Mouse (Mus musculus) forebrain, embryonic 10.5 days (tissue): ENCODE data around the gene Treh. TPM values are rescaled to one million over a fixed set of nuclear protein-coding genes. Genes with fewer than 3 reads are reported as not detected.
A peak's percentile ranks its signal among the peaks of the same experiment; 100 is the strongest.

Source experiments
- DNase-seq: peaks from one replicate; pipeline ENCODE4 v3.0.0-alpha.2; 2017; ENCODE audit warnings: low spot score; ENCODE audit errors: extremely low spot score
- H3K27ac ChIP-seq: fragments of 300-500 bp; sonication (generic); 2 replicates; pipeline ENCODE4 v1.5.1; 2016; ENCODE audit warnings: mild to moderate bottlenecking
- H3K27me3 ChIP-seq: fragments of 300-500 bp; sonication (generic); 2 replicates; pipeline ENCODE4 v1.6.1; 2016; ENCODE audit warnings: mild to moderate bottlenecking; ENCODE audit not compliant: poor library complexity, severe bottlenecking
- H3K36me3 ChIP-seq: fragments of 300-500 bp; sonication (generic); replicated peaks from 2 replicates; pipeline ENCODE4 v1.6.1; 2016; ENCODE audit warnings: mild to moderate bottlenecking, moderate library complexity
- H3K4me1 ChIP-seq: fragments of 300-500 bp; sonication (generic); 2 replicates; pipeline ENCODE4 v1.6.1; 2016
- H3K4me3 ChIP-seq: fragments of 300-500 bp; sonication (generic); 2 replicates; pipeline ENCODE4 v1.5.1; 2016; ENCODE audit warnings: mild to moderate bottlenecking, moderate library complexity
- H3K9me3 ChIP-seq: fragments of 300-500 bp; sonication (generic); 2 replicates; pipeline ENCODE4 v1.6.1; 2016; ENCODE audit warnings: mild to moderate bottlenecking, moderate library complexity
- WGBS: fragments of 180-500 bp; shearing (Covaris S2); methylation state at CpG from one replicate; pipeline ENCODE4 v1.1.7; 2016; 5-methylcytosine and 5-hydroxymethylcytosine counted together
- polyA plus RNA-seq: library from polyadenylated mRNA; unstranded; fragments of >200 nt; fragmentation: Nextera tagmentation; extraction: Ambion mirVana; gene quantifications from 2 replicates; pipeline ENCODE4 v1.2.1, GENCODE M21; 2016

The Treh gene
- polyA plus RNA-seq, 1 experiment from 2014 or later = not detected

DNA sequence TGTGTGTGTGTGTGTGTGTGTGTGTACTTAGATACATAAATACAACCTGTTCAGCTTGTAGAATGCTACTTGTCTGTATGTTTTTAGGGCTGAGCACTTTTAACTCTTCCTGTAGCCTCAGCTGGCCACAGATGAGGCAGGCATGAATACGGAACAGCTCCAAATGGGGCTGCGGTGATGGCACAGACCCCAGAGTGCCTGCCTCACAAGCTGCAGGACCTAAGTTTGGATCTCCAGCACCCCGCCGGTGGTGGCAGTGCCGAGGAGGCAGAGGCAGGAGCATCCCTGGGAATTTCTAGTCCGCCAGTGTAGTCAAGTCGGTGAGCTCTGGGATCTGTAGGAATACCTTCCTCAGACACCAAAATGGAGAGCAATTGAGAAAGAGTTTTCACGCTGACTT is 26.0 kb upstream of the Treh start:
- peak; percentile 6 for DNase-seq
- Histone ChIP-seq H3K4me1 (no peaks in the 10 kb centered on the region; the same call in 1 of the 2 replicates), H3K27ac (no peak overlapping the region), H3K9me3 (no peaks in the 10 kb centered on the region; the same call in 1 of the 2 replicates), H3K27me3 (no peaks in the 10 kb centered on the region), H3K36me3 (no peaks in the 10 kb centered on the region; the same call in 1 of the 2 replicates), H3K4me3 (no peak overlapping the region)
- 93% methylated on average over 8 of the region's 8 CpGs for whole genome bisulfite sequencing

DNA sequence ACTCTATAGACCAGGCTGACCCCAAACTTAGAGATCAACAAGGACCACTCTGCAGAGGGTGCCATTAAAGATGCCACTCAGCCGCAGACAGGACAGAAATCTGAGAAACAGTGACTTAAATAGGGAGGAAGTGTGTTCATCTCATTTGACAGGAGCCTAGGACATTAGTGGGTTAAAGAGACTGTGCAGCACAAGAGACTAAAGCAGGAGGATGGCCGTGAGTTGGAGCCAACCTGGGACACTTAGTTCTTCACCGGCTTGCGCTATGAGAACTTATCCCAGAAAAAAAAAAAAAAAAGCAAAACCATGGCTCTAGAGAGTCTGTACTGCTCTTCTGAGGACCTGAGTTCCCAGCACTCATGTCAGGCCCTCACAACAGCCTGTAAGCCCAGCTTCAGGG is 25.4 kb upstream of the Treh start:
- WGBS = 88% methylated on average over 4 of the region's 4 CpGs
- DNase-seq = peak; percentile 3
- no peak overlapping the region for H3K4me3 ChIP-seq
- H3K27ac ChIP-seq = no peak overlapping the region
- H3K4me1 ChIP-seq = no peaks in the 10 kb centered on the region; the same call in 1 of the 2 replicates
- no peaks in the 10 kb centered on the region for H3K36me3 ChIP-seq
- no peaks in the 10 kb centered on the region for H3K27me3 ChIP-seq
- no peaks in the 10 kb centered on the region for H3K9me3 ChIP-seq

DNA sequence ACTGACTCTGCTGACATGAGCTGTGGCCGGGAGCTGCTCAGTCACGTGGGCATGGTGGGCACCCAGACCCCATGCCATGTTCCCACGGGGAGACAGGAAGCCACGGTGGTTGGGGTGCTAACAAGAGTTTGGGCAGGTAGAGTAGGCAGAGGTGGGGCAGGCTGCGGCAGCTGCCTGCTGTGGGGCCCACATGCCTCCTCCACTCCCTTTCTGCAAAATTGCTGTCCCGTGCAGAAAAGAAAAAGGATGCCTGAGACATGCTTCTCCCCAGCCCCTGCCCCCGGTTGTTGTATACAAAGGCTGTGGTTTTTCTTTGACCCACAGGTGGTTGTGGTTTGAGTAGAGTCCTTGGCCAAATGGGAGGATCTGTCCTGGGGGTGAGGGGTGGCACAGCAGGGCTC is 24.2 kb upstream of the Treh start:
- Histone ChIP-seq H3K36me3 (no peaks in the 10 kb centered on the region), H3K4me3 (no peak overlapping the region), H3K27me3 (no peaks in the 10 kb centered on the region), H3K27ac (no peak overlapping the region), H3K4me1 (no peaks in the 10 kb centered on the region; the same call in 1 of the 2 replicates), H3K9me3 (no peaks in the 10 kb centered on the region)
- DNase-seq = peak; percentile 11
- 83% methylated on average over 7 of the region's 7 CpGs for WGBS

DNA sequence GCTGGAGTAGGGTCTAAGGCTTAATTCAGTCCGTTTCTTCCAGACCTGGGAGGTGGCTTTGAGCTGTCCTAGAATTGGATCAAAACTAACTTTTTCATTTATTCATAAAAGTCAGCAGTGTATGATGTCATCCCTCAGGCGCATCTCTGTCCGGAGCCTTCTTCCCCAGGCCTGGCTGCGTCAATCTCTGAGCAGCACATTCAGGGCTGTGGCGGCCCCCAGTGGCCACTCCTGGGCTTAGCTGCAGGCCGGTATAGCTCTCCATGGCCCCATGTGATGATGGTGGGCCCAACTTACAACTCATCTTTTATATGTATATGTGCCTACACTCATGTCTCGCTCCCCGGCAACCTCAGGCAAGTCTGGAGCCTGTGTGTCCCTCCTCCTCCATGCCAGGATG is 21.0 kb upstream of the Treh start:
- WGBS = 11% methylated on average over 8 of the region's 8 CpGs
- no peak overlapping the region for H3K27ac ChIP-seq
- peaks cover 6% of the 10 kb centered on the region for H3K4me1 ChIP-seq
- H3K36me3 ChIP-seq = no peaks in the 10 kb centered on the region
- H3K4me3 ChIP-seq = no peak overlapping the region
- no peaks in the 10 kb centered on the region for H3K9me3 ChIP-seq
- H3K27me3 ChIP-seq = no peaks in the 10 kb centered on the region
- peak; percentile 56 for DNase-seq

DNA sequence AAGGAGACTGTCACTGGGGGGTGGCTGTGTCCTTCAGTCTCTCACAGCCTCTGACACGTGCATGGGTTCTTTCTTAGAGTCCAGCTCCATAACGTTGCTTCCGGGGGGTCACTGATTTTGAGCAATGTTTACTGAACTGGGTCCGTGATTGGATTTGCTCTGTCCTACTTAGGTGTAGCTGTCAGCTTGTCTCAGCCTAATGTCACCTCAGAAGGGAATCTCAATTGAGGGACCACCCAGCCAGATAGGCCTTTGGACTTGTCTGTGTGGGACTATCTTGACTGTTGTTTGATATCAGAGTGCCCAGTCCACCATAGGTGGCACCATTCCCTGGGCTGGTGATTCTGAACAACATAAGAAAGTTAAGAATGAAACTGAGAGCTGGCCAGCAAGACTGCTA is 19.1 kb upstream of the Treh start:
- Histone ChIP-seq H3K9me3 (no peaks in the 10 kb centered on the region), H3K27ac (no peak overlapping the region), H3K27me3 (no peaks in the 10 kb centered on the region), H3K36me3 (no peaks in the 10 kb centered on the region), H3K4me3 (no peak overlapping the region), H3K4me1 (peaks cover 6% of the 10 kb centered on the region)
- WGBS = 73% methylated on average over 4 of the region's 4 CpGs
- DNase-seq = no peak

DNA sequence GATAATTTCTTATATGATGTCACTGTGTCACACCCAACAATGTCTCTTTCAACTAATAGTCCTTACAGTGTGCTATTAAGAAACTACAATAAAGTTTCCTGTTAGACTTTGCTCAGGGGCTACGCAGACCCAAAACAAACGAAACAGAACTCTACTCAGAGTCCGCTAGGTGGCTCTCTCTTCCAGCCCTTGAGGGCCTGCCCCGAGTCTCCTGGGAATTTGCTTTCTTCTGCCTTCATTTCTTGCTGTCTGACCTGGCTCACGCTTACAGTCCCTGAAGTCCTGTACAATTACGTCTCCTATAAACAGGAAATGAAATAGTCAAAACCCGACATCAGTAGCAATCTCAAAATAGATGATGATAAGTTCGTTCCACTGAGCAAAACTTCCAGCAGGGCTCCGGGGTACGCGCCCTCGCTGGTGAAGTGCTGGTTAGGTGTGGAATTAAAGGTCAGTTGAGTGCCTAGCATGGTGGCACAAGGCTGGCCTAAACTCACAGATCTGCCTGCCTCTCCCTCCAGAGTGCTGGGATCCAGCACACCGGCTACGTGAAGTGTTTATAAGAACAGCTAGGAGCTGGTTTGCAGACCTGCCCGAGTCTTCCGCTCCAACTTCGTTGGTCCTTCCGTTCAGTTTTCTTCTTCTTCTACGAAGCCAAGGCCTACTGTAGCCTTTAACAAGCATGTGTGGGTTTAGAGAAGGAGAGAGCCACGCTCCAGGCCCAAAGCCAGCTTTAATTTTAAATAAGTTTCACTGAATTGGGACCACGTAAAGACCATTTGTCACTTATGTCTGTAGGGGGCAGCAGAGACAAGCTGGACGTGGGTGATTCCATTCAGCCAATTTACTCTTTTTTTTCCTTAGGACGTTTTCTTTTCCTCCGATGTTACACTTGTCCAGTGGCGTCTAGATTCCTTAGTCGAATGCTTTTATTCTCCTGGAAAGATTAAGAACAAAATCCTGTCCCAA is 17.7 kb upstream of the Treh start:
- WGBS = 31% methylated on average over 26 of the region's 26 CpGs
- peaks cover 6% of the 10 kb centered on the region for H3K4me1 ChIP-seq
- peak; percentile 54 for DNase-seq
- peak overlapping the region; percentile 32 for H3K4me3 ChIP-seq
- H3K36me3 ChIP-seq = no peaks in the 10 kb centered on the region
- no peaks in the 10 kb centered on the region for H3K27me3 ChIP-seq
- no peak overlapping the region for H3K27ac ChIP-seq
- no peaks in the 10 kb centered on the region for H3K9me3 ChIP-seq

DNA sequence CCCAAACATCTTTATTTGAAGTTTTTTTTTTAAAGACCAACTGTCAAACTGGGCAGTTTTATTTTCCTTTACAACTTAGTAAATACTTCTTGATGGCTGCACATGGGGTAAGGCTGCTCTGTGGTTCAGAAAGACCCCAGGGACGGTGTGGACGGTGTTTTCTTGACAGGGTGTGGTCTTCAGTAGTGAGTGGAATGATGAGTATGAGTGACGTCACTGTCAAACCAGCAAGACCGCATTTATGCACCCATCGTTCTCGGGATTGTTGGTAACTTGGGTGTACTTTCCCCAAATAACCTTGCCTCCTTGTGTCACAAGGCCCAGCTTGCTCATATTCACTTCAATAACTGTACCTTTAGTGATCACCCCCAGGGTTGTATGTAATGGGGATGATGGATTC is 9.3 kb upstream of the Treh start:
- DNase-seq = no peak
- WGBS = 95% methylated on average over 6 of the region's 6 CpGs
- Histone ChIP-seq H3K36me3 (no peaks in the 10 kb centered on the region), H3K4me1 (no peaks in the 10 kb centered on the region), H3K27ac (no peak overlapping the region), H3K27me3 (no peaks in the 10 kb centered on the region), H3K9me3 (no peaks in the 10 kb centered on the region), H3K4me3 (no peak overlapping the region)

DNA sequence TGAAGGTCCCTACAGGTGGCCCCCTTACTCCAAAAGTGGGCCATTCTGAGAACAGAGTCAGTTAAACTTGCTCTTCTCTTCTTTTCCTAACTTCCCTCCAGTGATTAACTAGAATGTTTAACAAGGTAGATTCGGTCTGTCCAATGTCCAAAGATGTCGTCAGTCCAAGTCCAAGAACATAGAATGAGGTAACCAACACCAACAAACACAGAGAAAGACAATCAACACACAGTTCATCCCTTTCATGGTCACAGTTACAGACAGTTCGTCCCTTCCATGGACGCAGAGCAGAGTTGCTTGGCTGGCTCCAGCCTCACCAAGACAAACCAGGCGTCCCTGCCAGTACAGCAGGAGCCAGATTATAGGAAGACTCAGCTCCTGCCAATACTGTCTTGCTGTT is 1.6 kb upstream of the Treh start:
- H3K36me3 ChIP-seq = no peaks in the 10 kb centered on the region
- no peaks in the 10 kb centered on the region for H3K27me3 ChIP-seq
- H3K9me3 ChIP-seq = no peaks in the 10 kb centered on the region
- H3K27ac ChIP-seq = no peak overlapping the region
- DNase-seq = no peak
- no peaks in the 10 kb centered on the region for H3K4me1 ChIP-seq
- 92% methylated on average over 5 of the region's 5 CpGs for WGBS
- no peak overlapping the region for H3K4me3 ChIP-seq

DNA sequence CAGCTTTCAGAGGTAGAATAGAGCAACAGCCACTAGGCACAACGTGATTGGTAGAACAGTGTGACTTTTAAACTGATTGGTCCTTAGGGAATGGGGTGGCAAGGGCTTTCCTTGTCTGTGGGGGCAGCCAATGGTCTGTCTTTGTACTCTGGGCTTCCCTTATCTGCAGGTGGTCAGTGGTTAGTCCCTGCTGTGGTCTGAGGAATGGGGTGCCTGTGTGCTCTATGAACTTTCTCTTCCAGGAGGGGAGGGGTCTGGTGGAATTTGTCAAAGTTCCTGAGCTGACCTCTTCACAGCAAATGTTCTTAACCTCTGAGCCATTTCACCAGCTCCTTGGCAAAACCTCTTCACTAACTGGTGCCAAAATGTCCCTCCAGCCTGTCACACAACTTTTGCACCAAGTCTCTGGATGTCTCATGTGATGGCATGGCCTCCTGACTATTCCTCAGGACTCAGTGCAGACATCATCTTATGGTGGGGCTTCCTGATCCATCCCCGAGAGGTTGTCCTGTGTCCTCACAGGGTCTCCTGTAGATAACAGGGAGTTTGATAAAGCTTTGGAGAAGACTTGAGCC is 655 bp upstream of the Treh start:
- WGBS = 72% methylated on average over 2 of the region's 2 CpGs
- Histone ChIP-seq H3K36me3 (no peaks in the 10 kb centered on the region), H3K4me1 (no peaks in the 10 kb centered on the region), H3K27ac (no peak overlapping the region), H3K27me3 (no peaks in the 10 kb centered on the region), H3K9me3 (no peaks in the 10 kb centered on the region), H3K4me3 (no peak overlapping the region)
- DNase-seq = no peak

DNA sequence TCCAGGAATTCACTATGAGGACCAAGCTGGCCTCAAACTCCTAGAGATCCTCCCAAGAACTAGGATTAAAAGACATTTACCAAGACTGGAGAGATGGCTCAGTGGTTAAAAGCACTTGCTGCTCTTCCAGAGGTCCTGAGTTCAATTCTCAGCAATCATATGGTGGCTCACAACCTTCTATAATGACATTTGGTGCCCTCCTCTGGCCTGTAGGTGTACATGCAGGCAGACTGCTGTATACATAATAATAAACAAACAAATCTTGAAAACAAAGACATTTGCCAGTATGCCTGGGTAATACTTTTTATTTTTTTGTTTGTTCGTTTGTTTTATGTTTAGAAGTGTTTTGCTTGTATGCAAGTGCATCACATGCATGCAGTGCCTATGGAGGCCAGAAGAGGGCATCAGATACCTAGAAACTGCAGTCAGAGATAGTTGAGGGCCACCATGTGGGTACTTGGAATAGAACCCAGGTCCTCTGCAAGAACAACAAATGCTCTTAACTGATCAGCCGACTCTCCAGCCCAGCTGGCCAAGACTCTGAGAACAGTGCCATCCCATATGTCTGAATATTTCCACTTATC is 5.3 kb downstream of the Treh start:
- H3K4me3 ChIP-seq = no peak overlapping the region
- H3K4me1 ChIP-seq = no peaks in the 10 kb centered on the region
- 88% methylated on average over 2 of the region's 2 CpGs for WGBS
- H3K27ac ChIP-seq = no peak overlapping the region
- no peaks in the 10 kb centered on the region; the same call in 1 of the 2 replicates for H3K9me3 ChIP-seq
- no peak for DNase-seq
- H3K36me3 ChIP-seq = no peaks in the 10 kb centered on the region
- H3K27me3 ChIP-seq = no peaks in the 10 kb centered on the region

DNA sequence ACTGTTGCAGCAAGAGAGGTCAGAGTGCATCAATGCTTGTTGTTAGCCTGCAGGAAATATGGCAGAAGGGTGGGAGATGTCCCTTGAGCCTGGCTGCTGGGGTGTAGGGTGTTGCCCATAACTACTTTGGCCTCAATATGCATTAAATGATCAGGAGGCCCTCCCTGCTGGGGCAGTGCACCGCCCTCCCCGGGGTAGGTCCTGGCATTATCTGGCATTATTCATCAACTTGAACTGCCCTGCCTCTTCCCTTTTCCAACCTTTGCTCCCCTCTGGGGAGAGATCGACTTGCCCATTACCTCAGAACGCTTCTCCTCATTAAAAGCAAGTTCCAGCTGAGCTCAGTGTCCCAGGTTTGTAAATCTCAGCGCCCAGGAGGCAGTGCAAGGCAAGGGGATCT is 6.5 kb downstream of the Treh start:
- no peaks in the 10 kb centered on the region for H3K27me3 ChIP-seq
- H3K9me3 ChIP-seq = no peaks in the 10 kb centered on the region; the same call in 1 of the 2 replicates
- no peak for DNase-seq
- WGBS = 82% methylated on average over 5 of the region's 5 CpGs
- H3K27ac ChIP-seq = no peak overlapping the region
- no peak overlapping the region for H3K4me3 ChIP-seq
- no peaks in the 10 kb centered on the region for H3K36me3 ChIP-seq
- H3K4me1 ChIP-seq = no peaks in the 10 kb centered on the region

DNA sequence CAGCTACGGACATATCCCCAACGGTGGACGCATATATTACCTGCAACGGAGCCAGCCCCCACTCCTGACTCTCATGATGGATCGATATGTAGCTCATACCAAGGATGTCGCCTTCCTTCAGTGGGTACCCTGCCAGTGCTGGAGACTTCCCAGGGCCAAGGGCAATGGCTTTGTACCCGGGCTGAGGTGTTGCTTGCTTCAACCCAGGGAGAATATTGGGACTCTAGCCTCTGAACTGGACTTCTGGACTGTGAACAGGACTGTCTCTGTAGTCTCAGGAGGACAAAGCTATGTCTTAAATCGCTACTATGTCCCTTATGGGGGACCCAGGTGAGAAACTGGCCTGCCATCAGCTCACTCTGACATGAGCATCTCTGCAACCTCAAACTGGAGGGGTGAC is 10.0 kb downstream of the Treh start:
- Histone ChIP-seq H3K36me3 (peaks cover 18% of the 10 kb centered on the region), H3K27me3 (no peaks in the 10 kb centered on the region), H3K4me1 (peaks cover 28% of the 10 kb centered on the region), H3K4me3 (no peak overlapping the region), H3K9me3 (no peaks in the 10 kb centered on the region; the same call in 1 of the 2 replicates), H3K27ac (no peak overlapping the region)
- 90% methylated on average over 8 of the region's 8 CpGs for WGBS
- no peak for DNase-seq
